Mouse (Mus musculus): Measurements from ENCODE around the gene Limch1.

Gene Limch1

DNA sequence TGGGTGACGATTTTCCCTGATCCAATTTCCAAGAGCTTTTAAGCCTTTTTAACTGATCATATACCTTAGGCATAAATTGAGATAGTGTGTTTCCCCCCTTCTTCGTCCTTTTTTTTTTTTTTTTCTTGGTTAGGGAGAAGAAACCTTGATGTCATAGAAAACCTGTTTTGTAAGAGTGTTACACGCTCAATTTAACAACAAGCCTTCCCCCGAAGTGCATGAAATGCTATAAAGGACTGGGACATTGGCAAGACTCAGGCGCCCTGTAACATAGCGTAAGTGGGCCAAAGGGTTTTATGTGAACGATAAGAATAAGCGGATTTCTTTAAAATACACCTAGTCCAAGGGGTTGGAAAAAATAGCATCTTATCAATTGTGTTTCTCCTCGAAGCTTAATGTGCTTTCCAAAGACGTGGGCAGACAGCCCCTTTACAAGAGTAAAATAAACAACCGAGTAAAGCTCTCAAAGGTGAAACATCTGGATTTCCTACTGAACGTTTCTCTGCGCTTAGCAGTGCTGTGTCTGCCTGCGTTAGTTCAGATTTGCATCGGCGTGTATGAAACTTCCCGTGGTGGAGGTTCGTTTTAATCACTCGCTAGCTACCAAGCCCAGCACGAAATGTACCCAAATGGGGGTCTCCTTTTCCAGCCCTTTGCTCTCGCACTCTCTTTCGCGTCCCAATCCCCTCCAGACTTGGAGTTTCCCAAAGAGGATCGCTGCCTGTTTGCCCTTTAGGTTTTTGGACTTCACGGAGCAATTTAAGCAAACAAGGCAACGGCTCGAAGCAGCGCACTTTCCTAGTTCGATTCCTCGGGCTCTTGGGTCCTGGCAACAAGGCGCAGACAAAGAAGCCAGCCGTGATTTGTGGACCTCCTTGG lies 354.0 kb downstream of the Limch1 start:
- no peak for DNase-seq (ENCODE audit: low spot score in 2 of 2)

- DNase-seq (ENCODE audit: low spot score in 2 of 2) = no peak
Observed at GRCm38 (mm10) chr5:67100564-67101394, 355.2 kb downstream of the Limch1 start.

DNA sequence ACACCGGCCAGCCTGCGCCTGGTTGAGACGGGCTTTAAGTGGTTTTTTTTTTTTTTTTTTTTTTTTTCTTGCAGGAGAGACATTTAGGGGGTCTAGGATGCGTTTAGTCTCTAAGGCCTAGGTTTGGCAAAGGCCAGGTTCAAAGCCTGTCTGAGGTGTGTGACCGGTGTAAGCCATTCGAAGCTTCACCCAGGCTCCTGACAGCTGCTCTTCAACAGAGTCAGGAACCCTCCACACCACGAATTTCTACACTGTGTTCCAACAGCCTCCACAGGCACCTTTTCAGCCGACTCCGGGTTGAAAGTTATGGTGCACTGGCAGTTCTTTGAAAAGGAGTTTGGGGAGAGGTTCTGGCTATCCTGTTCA lies 355.8 kb downstream of the Limch1 start:
- no peak for DNase-seq (ENCODE audit: low spot score in 2 of 2)

- DNase-seq (ENCODE audit: low spot score in 2 of 2) = no peak
Observed at GRCm38 (mm10) chr5:67101793-67102600, 356.4 kb downstream of the Limch1 start.

DNA sequence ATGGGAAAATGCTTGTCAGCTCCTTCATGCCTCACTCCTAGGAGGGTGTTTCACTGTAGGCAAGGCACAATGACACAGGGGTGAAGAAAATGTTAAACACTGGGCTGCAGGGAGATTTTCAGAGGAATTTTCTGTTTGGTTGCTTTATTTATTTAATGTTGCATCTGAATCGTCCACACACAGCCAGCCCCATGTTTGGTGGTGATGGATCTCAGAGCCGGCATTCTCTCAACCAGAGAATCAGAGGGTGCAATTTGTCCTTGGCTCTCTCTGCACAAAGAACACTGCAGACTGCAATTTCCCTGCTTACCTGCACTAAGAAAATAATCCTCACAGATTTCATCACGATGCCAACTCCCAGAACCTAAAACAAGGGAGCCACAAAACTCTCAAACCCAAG lies 357.4 kb downstream of the Limch1 start:
- no peak for DNase-seq (ENCODE audit: low spot score in 2 of 2)

- DNase-seq (ENCODE audit: low spot score in 2 of 2) = no peak
Observed at GRCm38 (mm10) chr5:67106261-67106660, 360.6 kb downstream of the Limch1 start.
